Mouse (Mus musculus) T-cell, adult 2 months (primary cell): ENCODE data around the gene Rap1gds1.

Experiments used
- DNase-seq: peaks from one replicate; pipeline ENCODE4 v3.0.0; 2022; ENCODE audit warnings: low spot score

The Rap1gds1 gene

GRCm38 (mm10) chr3:139074484-139075211 lies at the start of gene Rap1gds1:
Gene Rap1gds1 (minus strand): TSS chr3:139075201.
- DNase-seq: peak; percentile 55

GRCm38 (mm10) chr3:139118446-139118845 lies 43.4 kb upstream of the Rap1gds1 start:
- no peak for DNase-seq

GRCm38 (mm10) chr3:139116733-139117337 lies 41.8 kb upstream of the Rap1gds1 start:
- DNase-seq: no peak

GRCm38 (mm10) chr3:139112335-139112973 lies 37.5 kb upstream of the Rap1gds1 start:
- no peak for DNase-seq

- no peak for DNase-seq
Measured at GRCm38 (mm10) chr3:139111877-139112276, 36.9 kb upstream of the Rap1gds1 start.

- no peak for DNase-seq
Measured at GRCm38 (mm10) chr3:139108176-139108575, 33.2 kb upstream of the Rap1gds1 start.

- no peak for DNase-seq
Measured at GRCm38 (mm10) chr3:139103914-139104313, 28.9 kb upstream of the Rap1gds1 start.

GRCm38 (mm10) chr3:139103346-139103745 lies 28.3 kb upstream of the Rap1gds1 start:
- no peak for DNase-seq

GRCm38 (mm10) chr3:139101941-139102340 lies 26.9 kb upstream of the Rap1gds1 start:
- DNase-seq: no peak

GRCm38 (mm10) chr3:139099284-139099683 lies 24.3 kb upstream of the Rap1gds1 start:
- DNase-seq: no peak

- no peak for DNase-seq
Measured at GRCm38 (mm10) chr3:139095894-139096293, 20.9 kb upstream of the Rap1gds1 start.

GRCm38 (mm10) chr3:139088526-139088925 lies 13.5 kb upstream of the Rap1gds1 start:
- DNase-seq: no peak

- no peak for DNase-seq
Measured at GRCm38 (mm10) chr3:139083778-139084539, 9.0 kb upstream of the Rap1gds1 start.

- no peak for DNase-seq
Measured at GRCm38 (mm10) chr3:139079831-139080230, 4.8 kb upstream of the Rap1gds1 start.

GRCm38 (mm10) chr3:139078010-139078409 lies 3.0 kb upstream of the Rap1gds1 start:
- no peak for DNase-seq

GRCm38 (mm10) chr3:139076059-139076455 lies 1.1 kb upstream of the Rap1gds1 start:
- DNase-seq: no peak

GRCm38 (mm10) chr3:139075333-139076058 lies 495 bp upstream of the Rap1gds1 start:
- DNase-seq: peak; percentile 87

- no peak for DNase-seq
Measured at GRCm38 (mm10) chr3:139073801-139074483, 1.1 kb downstream of the Rap1gds1 start.

GRCm38 (mm10) chr3:139069539-139069938 lies 5.5 kb downstream of the Rap1gds1 start:
- DNase-seq: no peak

- peak; percentile 26 for DNase-seq
Measured at GRCm38 (mm10) chr3:139064076-139064475, 10.9 kb downstream of the Rap1gds1 start.

GRCm38 (mm10) chr3:139062088-139062487 lies 12.9 kb downstream of the Rap1gds1 start:
- no peak for DNase-seq
